Mouse (Mus musculus) monocyte, adult 59 days (primary cell): ENCODE results near the gene Prickle4. TPM values are rescaled to one million over a fixed set of nuclear protein-coding genes. Genes with fewer than 3 reads are reported as not detected.

Source experiments
- total RNA-seq, 2 experiments: library from RNA; stranded (reverse); gene quantifications; one replicate each; pipeline ENCODE4 v1.2.4; 2023

Prickle4 gene
- 1 to 10 TPM; 1.9 to 2.1 TPM for total RNA-seq

DNA sequence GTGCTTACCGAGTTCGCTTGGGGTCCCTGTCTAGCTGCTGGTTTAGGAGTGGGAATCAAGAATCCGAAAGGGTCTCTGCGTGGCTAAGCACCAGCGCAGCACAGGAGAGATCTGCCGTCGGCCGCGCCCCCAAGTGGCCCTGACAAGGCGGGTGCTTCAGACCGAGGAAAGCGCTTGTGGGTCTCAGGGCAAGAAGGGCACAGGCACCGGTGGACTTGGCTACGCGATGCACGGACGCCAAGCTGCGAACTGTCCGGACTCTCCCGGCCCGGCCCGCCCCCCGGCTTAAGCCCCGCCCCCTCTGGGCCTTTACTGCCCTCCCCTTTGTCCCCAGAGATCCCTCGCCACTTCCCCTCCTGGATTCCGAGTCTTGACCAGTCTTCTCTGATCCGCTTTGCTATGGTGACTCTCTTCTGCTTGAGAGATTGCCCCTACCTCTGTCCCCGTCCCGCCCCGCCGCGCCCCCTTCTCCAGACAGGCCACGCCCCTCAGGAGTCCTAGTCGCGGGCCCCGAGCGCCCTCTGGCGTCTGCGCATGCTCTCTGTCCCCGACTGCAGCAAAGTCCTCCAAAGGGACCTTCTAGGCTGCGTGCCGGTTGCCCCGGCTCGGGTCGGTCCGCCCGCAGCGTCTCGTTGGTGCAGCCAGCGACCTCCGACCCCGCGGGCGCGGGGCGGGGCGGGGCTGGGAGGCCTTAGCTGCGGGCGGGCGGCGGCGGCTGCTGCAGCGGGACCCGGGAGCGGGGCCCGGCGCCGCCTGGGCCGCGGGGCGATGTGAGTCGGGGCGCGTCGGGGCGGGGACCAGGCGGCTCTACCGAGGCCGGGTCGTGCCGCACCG is at the start of gene Prickle4:
Prickle4 (minus strand) TSS at position 234 of the 834 bp plus-strand sequence.

DNA sequence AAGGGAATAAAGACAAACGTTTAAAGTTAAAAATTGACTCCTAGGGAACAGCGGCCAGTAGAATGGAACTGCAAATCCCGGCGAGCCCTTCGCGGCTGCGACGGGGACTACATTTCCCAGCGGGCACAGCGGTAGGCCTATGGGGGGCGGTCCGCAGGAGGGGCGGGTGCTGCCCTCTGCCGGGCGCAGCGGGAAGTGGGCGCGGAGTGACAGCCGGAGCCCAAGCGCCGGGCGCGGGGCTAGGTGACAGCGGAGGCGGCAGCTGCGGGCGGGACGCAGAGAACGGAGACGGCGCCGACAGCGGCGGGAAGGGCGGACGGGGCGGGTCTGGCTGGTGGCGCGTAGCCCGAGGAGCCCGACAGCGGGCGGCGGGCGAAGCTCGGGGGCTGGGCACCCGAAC is 42.3 kb upstream of the Prickle4 start, which contains the start of gene Tfeb:
Tfeb (plus strand) TSS at position 175 of the 400 bp plus-strand sequence.

DNA sequence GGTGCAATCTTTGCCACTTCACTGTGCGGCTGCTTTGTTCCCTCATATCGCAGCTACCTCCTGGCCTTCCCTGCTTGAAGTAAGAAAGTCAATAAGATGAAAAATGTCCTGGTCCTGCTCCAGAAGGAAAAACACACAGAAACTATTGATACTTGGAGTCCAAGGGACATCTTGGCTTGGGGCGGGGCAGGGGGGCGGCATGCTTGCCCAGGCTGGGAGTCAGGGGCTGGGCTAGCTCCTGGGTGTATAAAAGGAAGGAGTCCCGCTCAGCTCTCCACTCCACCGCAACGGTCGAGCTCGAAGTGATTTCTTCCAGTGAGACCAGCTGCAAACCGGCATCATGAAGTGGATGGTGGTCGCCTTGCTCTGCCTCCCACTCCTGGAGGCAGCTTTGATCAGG is 32.0 kb upstream of the Prickle4 start, which contains the start of gene Pgc:
Pgc (plus strand) TSS at position 277 of the 400 bp plus-strand sequence.

DNA sequence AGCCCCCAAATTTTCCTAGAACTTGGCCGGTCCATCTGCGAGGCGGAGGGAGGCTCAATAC is 264 bp downstream of the Prickle4 start, which contains the start of gene Gm21981:
Gm21981 (minus strand) TSS at position 14 of the 61 bp plus-strand sequence.

GRCm38 (mm10) chr17:47688608-47689575 is 5.6 kb downstream of the Prickle4 start, which contains the start of gene Frs3:
Frs3 (plus strand) TSS chr17:47689030.

DNA sequence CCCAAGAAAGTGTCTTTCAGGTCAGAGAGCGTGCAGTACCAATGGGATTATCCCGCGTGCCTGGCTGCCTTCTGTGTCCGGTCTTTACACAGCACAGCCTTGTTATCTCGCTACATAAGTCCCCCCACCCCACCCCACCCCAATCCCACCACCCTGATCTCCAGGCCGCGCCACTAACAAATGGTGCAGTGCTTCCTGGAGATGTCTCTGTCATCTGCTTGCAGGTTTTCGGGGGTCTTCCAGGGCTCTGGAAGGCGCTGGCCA is 6.3 kb downstream of the Prickle4 start, which contains the start of gene Tomm6:
Tomm6 (minus strand) TSS at position 43 of the 264 bp plus-strand sequence.

Other genes starting within 250 kb of the Prickle4 start
- gene Taf8, start 192.4 kb downstream of the Prickle4 start, total RNA-seq = 10 to 100 TPM; 33.7 to 39.5 TPM
- 100 to 1,000 TPM; 266 to 307 TPM for gene Ccnd3, start 189.7 kb downstream of the Prickle4 start, total RNA-seq
- 10 to 100 TPM in 1 of 2 experiments, 1 to 10 TPM in 1; 9.5 to 10.5 TPM for gene Bysl, start 83.2 kb downstream of the Prickle4 start, total RNA-seq
- 10 to 100 TPM; 45.3 to 50.6 TPM for gene Med20, start 83.2 kb downstream of the Prickle4 start, total RNA-seq
- 1 to 10 TPM; 1.9 to 2.5 TPM for gene Gm20517, start 83.1 kb downstream of the Prickle4 start, total RNA-seq
- gene Usp49, start 64.0 kb downstream of the Prickle4 start, total RNA-seq = 1 to 10 TPM; 3.5 to 6.4 TPM
- 100 to 1,000 TPM; 187 to 200 TPM for gene Tomm6, start 6.3 kb downstream of the Prickle4 start, total RNA-seq
- gene Frs3, start 5.7 kb downstream of the Prickle4 start, total RNA-seq = 1 to 10 TPM; 1.5 to 1.8 TPM
- not detected for gene Gm21981, start 281 bp downstream of the Prickle4 start, total RNA-seq
- not detected for gene Pgc, start 32.1 kb upstream of the Prickle4 start, total RNA-seq
- 100 to 1,000 TPM; 123 to 146 TPM for gene Tfeb, start 42.3 kb upstream of the Prickle4 start, total RNA-seq
- gene Mdfi, start 140.0 kb upstream of the Prickle4 start, total RNA-seq = not detected
- 10 to 100 TPM; 18.3 to 26.2 TPM for gene Foxp4, start 229.9 kb upstream of the Prickle4 start, total RNA-seq